Mouse (Mus musculus): ENCODE data around the gene Chaf1a.

GRCm38 (mm10) chr17:56036901-56037287, 3.3 kb upstream of the Chaf1a start:
- no peak for TF ChIP-seq USF2 (IDR thresholded peaks at IDR 0.05; ENCODE audit: borderline replicate concordance in 1 of 2, insufficient read depth in 1 of 2, low read depth in 1 of 2, low read length in 2 of 2)
- TF ChIP-seq POLR2A (IDR thresholded peaks at IDR 0.05; ENCODE audit: control insufficient read depth in 1 of 2, insufficient read depth in 1 of 2, low read depth in 1 of 2, low read length in 2 of 2, poor library complexity in 1 of 2), result no peak; a peak in 1 of 4 replicates
- no peak for TF ChIP-seq MEF2A (IDR thresholded peaks at IDR 0.05; ENCODE audit: extremely low read depth, insufficient replicate concordance, low read depth, low read length, poor library complexity, severe bottlenecking)
- TF ChIP-seq EP300 (IDR thresholded peaks at IDR 0.05; ENCODE audit: low read depth in 1 of 2, low read length in 2 of 2), result no peak
- no peak for TF ChIP-seq ZC3H11A (IDR thresholded peaks at IDR 0.05; ENCODE audit: low read depth, low read length)
- no peak for TF ChIP-seq CTCF (IDR thresholded peaks at IDR 0.05 in 2 of 3, conservative IDR thresholded peaks at IDR 0.05 in 1 of 3; ENCODE audit: control insufficient read depth in 1 of 3, insufficient read depth in 1 of 3, low read depth in 2 of 3, low read length in 3 of 3, poor library complexity in 1 of 3, severe bottlenecking in 1 of 3)
- TF ChIP-seq GATA1 (IDR thresholded peaks at IDR 0.05; ENCODE audit: low read depth, low read length), result no peak
- no peak for TF ChIP-seq TBP (IDR thresholded peaks at IDR 0.05; ENCODE audit: low read depth, low read length)
- no peak for TF ChIP-seq TCF12 (IDR thresholded peaks at IDR 0.05; ENCODE audit: low read depth, low read length)
- TF ChIP-seq POLR2AphosphoS2 (IDR thresholded peaks at IDR 0.05; ENCODE audit: low read length), result no peak
- TF ChIP-seq KAT2A (conservative IDR thresholded peaks at IDR 0.05; ENCODE audit: low read depth, low read length), result no peak

Measured in MEL (cell line).